Mouse (Mus musculus) lung, postnatal 0 days (tissue): Measurements from ENCODE around the gene Etaa1.

Source experiments
- CTCF ChIP-seq: IDR thresholded peaks from 2 replicates; pipeline ENCODE4 v1.5.1; 2016; ENCODE audit warnings: antibody characterized with exemption, mild to moderate bottlenecking
- EP300 ChIP-seq: IDR thresholded peaks from 2 replicates; pipeline ENCODE4 v1.6.1; 2016; ENCODE audit warnings: antibody characterized with exemption, mild to moderate bottlenecking, control low read depth

- TF ChIP-seq CTCF (no peak), EP300 (no peak)
Observed at GRCm38 (mm10) chr11:17994151-17994550, 40.5 kb upstream of the Etaa1 start.
